Mouse (Mus musculus) erythroblast, embryonic 14.5 days (primary cell): Measurements from ENCODE around the gene Prc1.

Experiments used
- GATA1 ChIP-seq: IDR thresholded peaks from 2 replicates; pipeline ENCODE4 v1.6.1; 2012; ENCODE audit warnings: low read length, inconsistent platforms, mixed read lengths
- TAL1 ChIP-seq: IDR thresholded peaks from 3 replicates; pipeline ENCODE4 v1.6.1; 2012; ENCODE audit warnings: low read length, inconsistent platforms, mixed read lengths

GRCm38 (mm10) chr7:80330278-80330677, 36.0 kb downstream of the Prc1 start:
- no peak for TF ChIP-seq GATA1
- TF ChIP-seq TAL1, result no peak
